Mouse (Mus musculus): ENCODE results near the gene Zfp280b. TPM values are rescaled to one million over a fixed set of nuclear protein-coding genes. Genes with fewer than 3 reads are reported as not detected.
A peak's percentile ranks its signal among the peaks of the same experiment; 100 is the strongest.
"Not testable (repeated sequence)": the region's sequence is repeated elsewhere in the genome, so short reads cannot be mapped to it uniquely, and the experiment has no call there.

Gene Zfp280b
- polyA plus RNA-seq (2014; fragmentation: Nextera tagmentation; extraction: Ambion mirVana), result 42.1 and 44.8 TPM in 2 replicates

DNA sequence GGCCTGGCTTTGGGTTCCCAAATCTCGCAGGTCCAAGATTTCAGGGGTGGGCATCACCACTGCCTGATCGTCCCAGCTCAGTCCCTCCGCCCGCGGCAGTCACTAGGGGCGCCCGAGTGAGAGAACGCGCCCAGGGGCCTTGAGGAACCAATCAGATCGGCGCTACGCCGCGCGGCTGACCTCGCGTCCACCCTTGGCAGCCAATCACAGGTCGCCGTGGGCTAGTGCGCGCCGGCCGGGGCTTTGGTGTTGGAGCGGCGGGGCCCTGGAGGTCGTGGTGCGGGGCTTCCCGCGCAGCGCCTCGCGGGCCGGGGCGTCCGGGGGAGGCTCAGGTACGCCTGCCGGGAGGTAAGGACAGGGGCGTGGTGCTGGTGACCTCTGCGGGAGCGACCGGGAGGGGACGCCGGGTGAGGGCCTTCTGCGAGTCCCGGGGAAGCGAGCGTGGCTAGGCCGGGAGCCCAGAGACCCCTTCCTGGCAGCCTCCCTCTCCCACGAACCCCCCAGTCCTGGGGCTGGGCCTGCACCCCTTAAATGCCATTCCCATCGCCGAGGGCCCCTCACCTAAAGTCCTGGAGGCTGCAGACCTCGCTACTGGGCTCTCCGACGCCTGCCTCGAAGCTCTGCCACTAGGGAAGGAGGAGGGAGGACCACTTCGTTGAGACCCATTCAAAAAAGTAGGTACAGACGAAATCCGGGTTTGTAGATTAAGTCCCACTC lies at the start of gene Zfp280b:
Gene Zfp280b, plus strand, starts transcription at position 249 of the 717 bp plus-strand sequence.
- DNase-seq (ENCODE audit: low spot score), result peak; percentile 98
- Histone ChIP-seq H3K9me3 (ENCODE audit: control insufficient read depth, low read length) (no peaks in the 10 kb centered on the region), H3K27me3 (ENCODE audit: control insufficient read depth, insufficient read depth, low read length) (no peaks in the 10 kb centered on the region), H3K36me3 (ENCODE audit: control insufficient read depth, insufficient read depth, low read length) (no peaks in the 10 kb centered on the region), H3K4me1 (ENCODE audit: control insufficient read depth, insufficient read depth, low read length) (peaks cover 2% of the 10 kb centered on the region; the same call in 1 of the 2 replicates), H3K4me2 (ENCODE audit: low read depth, severe bottlenecking) (peak within 1 kb of the TSS; percentile 85), H3K9ac (ENCODE audit: low read length) (peak within 1 kb of the TSS; percentile 90), H3K27ac (replicated peaks; ENCODE audit: low read depth, low read length) (peak within 1 kb of the TSS; percentile 14; the same call in 1 of the 2 replicates), H3K4me3 (ENCODE audit: low read depth, low read length) (peak within 1 kb of the TSS; percentile 74)
- WGBS, result under 1% methylated on average over 52 of the region's 58 CpGs
- peak; percentile 94 for ATAC-seq (ENCODE audit: insufficient number of reproducible peaks, low FRiP score, low TSS enrichment, low read depth)

DNA sequence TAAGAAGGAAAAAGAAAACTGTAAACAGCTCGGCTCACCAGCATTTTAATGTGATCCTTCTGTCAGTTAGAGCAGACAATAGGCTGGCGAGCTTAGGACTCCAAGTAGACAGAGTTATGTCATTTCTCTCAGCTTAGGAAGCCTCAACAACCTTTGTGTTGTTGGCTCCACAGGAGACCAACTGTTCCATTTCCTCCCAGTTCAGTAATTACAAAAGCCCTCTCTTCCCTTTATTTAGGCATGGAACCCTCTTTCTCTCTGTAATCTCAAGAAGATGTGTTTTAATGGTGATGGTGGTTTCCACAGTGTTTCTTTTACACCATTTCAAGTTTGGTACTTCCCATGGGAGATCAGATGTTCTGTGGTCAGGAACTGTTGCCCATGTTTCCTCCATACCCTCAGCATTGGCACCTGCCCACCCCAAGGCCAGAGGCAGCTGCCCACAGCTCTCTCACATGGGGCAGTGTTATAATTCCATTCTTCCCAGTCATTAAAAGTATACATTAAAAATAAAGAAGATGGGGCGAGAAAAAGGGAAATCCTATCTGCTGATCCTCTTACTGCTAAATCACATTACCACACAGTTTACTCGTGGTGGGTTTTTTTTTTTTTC lies 41.9 kb upstream of the Zfp280b start:
- no peak overlapping the region for H3K27ac ChIP-seq (replicated peaks; ENCODE audit: low read depth, low read length)
- DNase-seq (ENCODE audit: low spot score) (no peak), ATAC-seq (ENCODE audit: insufficient number of reproducible peaks, low FRiP score, low TSS enrichment, low read depth) (no peak)
- H3K9ac ChIP-seq (ENCODE audit: low read length), result no peak overlapping the region
- 80% methylated on average over 4 of the region's 4 CpGs for WGBS
- no peaks in the 10 kb centered on the region for H3K4me1 ChIP-seq (ENCODE audit: control insufficient read depth, insufficient read depth, low read length)
- H3K9me3 ChIP-seq (ENCODE audit: control insufficient read depth, low read length), result no peaks in the 10 kb centered on the region
- H3K4me2 ChIP-seq (ENCODE audit: low read depth, severe bottlenecking), result no peak overlapping the region
- no peaks in the 10 kb centered on the region for H3K36me3 ChIP-seq (ENCODE audit: control insufficient read depth, insufficient read depth, low read length)
- H3K4me3 ChIP-seq (ENCODE audit: low read depth, low read length), result no peak overlapping the region
- no peaks in the 10 kb centered on the region for H3K27me3 ChIP-seq (ENCODE audit: control insufficient read depth, insufficient read depth, low read length)

DNA sequence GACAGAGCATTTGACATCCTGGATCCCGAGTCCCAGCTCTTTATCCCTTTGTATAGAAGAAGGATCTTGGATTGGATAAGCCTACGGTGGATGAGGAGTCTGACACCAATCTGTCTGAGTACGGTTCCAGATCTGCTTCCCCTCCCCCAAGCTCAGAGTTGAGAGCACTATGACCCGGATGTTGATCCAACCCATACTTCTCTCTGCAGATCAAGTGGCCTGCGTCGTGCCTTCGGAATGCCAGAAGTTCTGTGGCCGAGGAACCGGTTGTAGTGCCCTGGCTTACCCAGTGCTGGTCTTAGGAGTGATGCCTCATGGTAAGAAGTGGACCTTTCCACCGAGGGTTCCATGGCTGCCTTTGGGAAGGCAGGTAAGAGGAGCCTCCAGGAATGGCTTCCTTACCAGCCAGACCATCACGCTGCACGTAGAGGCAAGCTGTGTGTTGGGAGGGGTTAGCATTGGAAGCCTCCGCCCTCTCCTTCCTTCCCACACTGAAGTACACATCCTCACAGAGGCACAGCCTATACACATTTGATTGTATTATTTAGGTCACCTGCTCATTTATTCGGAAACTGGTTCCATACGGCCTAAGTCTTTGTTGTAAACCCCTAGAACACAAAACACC lies 38.7 kb upstream of the Zfp280b start:
- no peaks in the 10 kb centered on the region for H3K27me3 ChIP-seq (ENCODE audit: control insufficient read depth, insufficient read depth, low read length)
- H3K4me3 ChIP-seq (ENCODE audit: low read depth, low read length), result no peak overlapping the region
- ATAC-seq (ENCODE audit: insufficient number of reproducible peaks, low FRiP score, low TSS enrichment, low read depth) (no peak), DNase-seq (ENCODE audit: low spot score) (no peak)
- 89% methylated on average over 15 of the region's 15 CpGs for WGBS
- no peak overlapping the region for H3K4me2 ChIP-seq (ENCODE audit: low read depth, severe bottlenecking)
- H3K27ac ChIP-seq (replicated peaks; ENCODE audit: low read depth, low read length), result no peak overlapping the region
- H3K36me3 ChIP-seq (ENCODE audit: control insufficient read depth, insufficient read depth, low read length), result no peaks in the 10 kb centered on the region
- no peak overlapping the region for H3K9ac ChIP-seq (ENCODE audit: low read length)
- H3K9me3 ChIP-seq (ENCODE audit: control insufficient read depth, low read length), result no peaks in the 10 kb centered on the region
- H3K4me1 ChIP-seq (ENCODE audit: control insufficient read depth, insufficient read depth, low read length), result no peaks in the 10 kb centered on the region

DNA sequence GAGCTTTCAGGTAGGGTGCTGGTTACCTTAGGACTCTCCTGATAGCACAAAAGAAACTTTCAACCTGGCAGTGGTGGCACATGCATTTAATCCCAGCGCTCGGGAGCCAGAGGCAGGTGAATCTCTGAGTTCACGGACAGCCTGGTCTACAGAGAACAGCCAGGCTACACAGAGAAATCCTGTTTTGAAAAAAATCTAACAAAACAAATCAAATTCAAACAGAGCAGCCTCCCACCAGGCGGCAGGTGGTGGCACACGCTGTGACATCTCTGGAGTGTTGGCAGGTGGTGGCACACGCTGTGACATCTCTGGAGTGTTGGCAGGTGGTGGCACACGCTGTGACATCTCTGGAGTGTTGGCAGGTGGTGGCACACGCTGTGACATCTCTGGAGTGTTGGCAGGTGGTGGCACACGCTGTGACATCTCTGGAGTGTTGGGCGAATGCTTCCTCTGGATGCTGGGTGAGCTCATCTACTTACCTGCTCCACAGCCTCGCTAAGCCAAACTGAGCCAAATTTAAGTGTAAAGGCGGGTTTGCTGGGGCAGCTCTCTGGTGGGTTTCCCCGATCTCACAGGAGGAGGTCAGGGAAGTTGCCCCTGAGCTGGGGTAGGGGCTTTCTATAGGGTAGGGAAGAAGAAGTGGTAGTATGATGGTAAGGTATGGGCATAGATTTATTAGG lies 37.8 kb upstream of the Zfp280b start:
- not testable (repeated sequence) for H3K36me3 ChIP-seq (ENCODE audit: control insufficient read depth, insufficient read depth, low read length); H3K27ac ChIP-seq (replicated peaks; ENCODE audit: low read depth, low read length); ATAC-seq (ENCODE audit: insufficient number of reproducible peaks, low FRiP score, low TSS enrichment, low read depth); H3K4me2 ChIP-seq (ENCODE audit: low read depth, severe bottlenecking); H3K4me3 ChIP-seq (ENCODE audit: low read depth, low read length); DNase-seq (ENCODE audit: low spot score); H3K27me3 ChIP-seq (ENCODE audit: control insufficient read depth, insufficient read depth, low read length); H3K9ac ChIP-seq (ENCODE audit: low read length); H3K4me1 ChIP-seq (ENCODE audit: control insufficient read depth, insufficient read depth, low read length); H3K9me3 ChIP-seq (ENCODE audit: control insufficient read depth, low read length)
- WGBS, result 78% methylated on average over 12 of the region's 13 CpGs

DNA sequence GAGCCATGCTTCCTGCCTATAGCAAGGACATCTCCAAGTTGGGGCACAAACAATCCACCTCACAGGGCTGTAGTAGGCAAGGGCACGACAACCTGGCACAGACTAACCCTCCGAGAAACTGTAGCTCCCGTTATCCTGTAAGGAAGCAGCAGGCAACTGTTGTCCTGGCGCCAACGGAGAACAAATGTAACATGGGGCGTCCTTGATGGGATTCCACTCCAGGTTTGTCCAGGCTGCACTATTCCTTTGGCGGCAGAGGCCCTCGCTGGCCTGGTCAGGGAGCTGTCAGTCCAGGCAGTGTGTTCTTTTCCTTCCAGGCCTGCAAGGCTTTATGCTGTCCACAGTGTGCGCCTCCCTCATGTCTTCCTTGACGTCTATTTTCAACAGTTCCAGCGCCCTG lies 37.0 kb upstream of the Zfp280b start:
- ATAC-seq (ENCODE audit: insufficient number of reproducible peaks, low FRiP score, low TSS enrichment, low read depth) (no peak), DNase-seq (ENCODE audit: low spot score) (no peak)
- H3K4me3 ChIP-seq (ENCODE audit: low read depth, low read length), result no peak overlapping the region
- no peaks in the 10 kb centered on the region for H3K9me3 ChIP-seq (ENCODE audit: control insufficient read depth, low read length)
- no peaks in the 10 kb centered on the region for H3K36me3 ChIP-seq (ENCODE audit: control insufficient read depth, insufficient read depth, low read length)
- no peaks in the 10 kb centered on the region for H3K4me1 ChIP-seq (ENCODE audit: control insufficient read depth, insufficient read depth, low read length)
- H3K27me3 ChIP-seq (ENCODE audit: control insufficient read depth, insufficient read depth, low read length), result no peaks in the 10 kb centered on the region
- H3K9ac ChIP-seq (ENCODE audit: low read length), result no peak overlapping the region
- no peak overlapping the region for H3K27ac ChIP-seq (replicated peaks; ENCODE audit: low read depth, low read length)
- 89% methylated on average over 11 of the region's 11 CpGs for WGBS
- H3K4me2 ChIP-seq (ENCODE audit: low read depth, severe bottlenecking), result no peak overlapping the region

DNA sequence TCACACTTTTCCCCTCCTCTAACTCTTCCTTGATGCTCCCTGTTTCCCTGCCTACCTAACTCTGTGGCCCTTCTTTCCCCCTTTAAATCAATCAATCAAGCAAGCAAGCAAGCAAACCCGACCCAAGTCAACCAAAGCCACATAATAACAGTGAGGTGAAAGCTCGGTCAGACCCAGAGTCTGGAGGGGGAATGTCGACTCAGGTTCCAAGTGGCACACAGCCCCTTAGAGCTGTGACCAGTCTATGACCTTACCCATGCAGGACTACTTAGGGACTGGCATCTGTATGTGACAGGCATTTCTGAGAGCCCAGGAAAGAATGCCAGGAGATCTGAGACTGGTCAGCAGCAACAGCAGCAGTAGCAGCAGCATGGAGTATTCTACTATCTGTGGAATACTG lies 36.1 kb upstream of the Zfp280b start:
- no peak overlapping the region for H3K27ac ChIP-seq (replicated peaks; ENCODE audit: low read depth, low read length)
- H3K36me3 ChIP-seq (ENCODE audit: control insufficient read depth, insufficient read depth, low read length), result no peaks in the 10 kb centered on the region
- H3K9me3 ChIP-seq (ENCODE audit: control insufficient read depth, low read length), result no peaks in the 10 kb centered on the region
- WGBS, result 52% methylated on average over 3 of the region's 3 CpGs
- no peaks in the 10 kb centered on the region for H3K27me3 ChIP-seq (ENCODE audit: control insufficient read depth, insufficient read depth, low read length)
- ATAC-seq (ENCODE audit: insufficient number of reproducible peaks, low FRiP score, low TSS enrichment, low read depth) (no peak), DNase-seq (ENCODE audit: low spot score) (no peak)
- no peak overlapping the region for H3K4me2 ChIP-seq (ENCODE audit: low read depth, severe bottlenecking)
- H3K4me3 ChIP-seq (ENCODE audit: low read depth, low read length), result no peak overlapping the region
- no peaks in the 10 kb centered on the region for H3K4me1 ChIP-seq (ENCODE audit: control insufficient read depth, insufficient read depth, low read length)
- H3K9ac ChIP-seq (ENCODE audit: low read length), result no peak overlapping the region

DNA sequence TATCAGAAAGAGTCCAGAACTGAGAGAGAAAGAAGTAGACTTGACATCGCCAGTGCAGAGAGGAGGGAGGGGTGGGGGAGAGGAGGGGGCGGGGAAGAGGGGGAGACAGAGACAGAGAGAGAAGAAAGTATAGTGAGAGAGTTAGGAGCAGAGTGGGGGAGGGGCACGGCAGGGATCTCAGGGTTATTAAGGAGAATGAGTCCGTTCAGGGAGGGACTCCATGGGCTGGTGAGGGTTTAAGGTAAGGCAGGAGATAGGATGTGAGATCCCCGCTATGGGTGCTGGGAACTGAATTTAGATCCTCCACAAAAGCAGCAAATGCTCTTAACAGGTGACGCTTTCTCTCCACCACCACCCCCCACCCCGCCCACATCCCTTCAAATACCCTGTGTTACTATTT lies 31.3 kb upstream of the Zfp280b start:
- DNase-seq (ENCODE audit: low spot score) (no peak), ATAC-seq (ENCODE audit: insufficient number of reproducible peaks, low FRiP score, low TSS enrichment, low read depth) (no peak)
- 23% methylated on average over 7 of the region's 7 CpGs for WGBS
- Histone ChIP-seq H3K4me1 (ENCODE audit: control insufficient read depth, insufficient read depth, low read length) (no peaks in the 10 kb centered on the region), H3K27me3 (ENCODE audit: control insufficient read depth, insufficient read depth, low read length) (no peaks in the 10 kb centered on the region), H3K36me3 (ENCODE audit: control insufficient read depth, insufficient read depth, low read length) (no peaks in the 10 kb centered on the region), H3K4me2 (ENCODE audit: low read depth, severe bottlenecking) (no peak overlapping the region), H3K9ac (ENCODE audit: low read length) (no peak overlapping the region), H3K9me3 (ENCODE audit: control insufficient read depth, low read length) (no peaks in the 10 kb centered on the region), H3K27ac (replicated peaks; ENCODE audit: low read depth, low read length) (no peak overlapping the region), H3K4me3 (ENCODE audit: low read depth, low read length) (no peak overlapping the region)

DNA sequence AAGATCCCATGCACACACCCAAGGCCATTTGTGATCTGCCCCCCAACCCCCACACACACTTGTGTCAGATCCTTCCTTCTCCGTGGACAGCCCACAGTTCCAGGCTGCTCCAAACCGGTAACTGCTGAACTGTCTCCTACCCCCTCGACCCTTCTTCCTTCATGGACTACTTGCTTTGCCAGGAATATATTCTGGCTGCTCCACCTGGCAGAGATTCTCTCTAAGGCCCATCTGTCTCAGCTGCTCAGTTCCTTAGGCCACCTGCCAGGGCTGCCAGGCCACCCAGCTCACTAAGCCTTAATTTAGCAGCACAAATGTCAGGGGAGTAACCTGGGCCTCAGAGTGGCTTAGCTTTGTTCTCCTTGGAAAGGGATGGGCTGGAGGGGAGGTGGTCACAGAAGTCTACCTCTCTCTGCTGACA lies 30.3 kb upstream of the Zfp280b start:
- 43% methylated on average over 3 of the region's 3 CpGs for WGBS
- no peaks in the 10 kb centered on the region for H3K9me3 ChIP-seq (ENCODE audit: control insufficient read depth, low read length)
- H3K4me2 ChIP-seq (ENCODE audit: low read depth, severe bottlenecking), result no peak overlapping the region
- no peak for ATAC-seq (ENCODE audit: insufficient number of reproducible peaks, low FRiP score, low TSS enrichment, low read depth)
- no peaks in the 10 kb centered on the region for H3K36me3 ChIP-seq (ENCODE audit: control insufficient read depth, insufficient read depth, low read length)
- no peak for DNase-seq (ENCODE audit: low spot score)
- H3K9ac ChIP-seq (ENCODE audit: low read length), result no peak overlapping the region
- H3K4me1 ChIP-seq (ENCODE audit: control insufficient read depth, insufficient read depth, low read length), result no peaks in the 10 kb centered on the region
- H3K27me3 ChIP-seq (ENCODE audit: control insufficient read depth, insufficient read depth, low read length), result no peaks in the 10 kb centered on the region
- H3K27ac ChIP-seq (replicated peaks; ENCODE audit: low read depth, low read length), result no peak overlapping the region
- no peak overlapping the region for H3K4me3 ChIP-seq (ENCODE audit: low read depth, low read length)

All from limb, embryonic 11.5 days (tissue).